Mouse (Mus musculus): ENCODE results near the gene Ints13. TPM values are rescaled to one million over a fixed set of nuclear protein-coding genes. Genes with fewer than 3 reads are reported as not detected.

Ints13 gene
- total and polyA plus RNA-seq, 2 experiments from 2014 or later = 24.6 to 25.7 TPM

- TF ChIP-seq CTCF (IDR thresholded peaks at IDR 0.05; ENCODE audit: low read depth) = no peak
- Histone ChIP-seq H3K4me3 (ENCODE audit: low read length) (peak within 1 kb of the TSS; percentile 56), H3K36me3 (ENCODE audit: insufficient read depth, low read length) (no peaks in the 10 kb centered on the region), H3K4me2 (ENCODE audit: low read depth, low read length) (peak within 1 kb of the TSS; percentile 83), H3K27ac (peak within 1 kb of the TSS; percentile 83), H3K9ac (replicated peaks; ENCODE audit: low read length) (peak within 1 kb of the TSS; percentile 55), H3K9me3 (ENCODE audit: low read length) (no peaks in the 10 kb centered on the region), H3K4me1 (ENCODE audit: insufficient read depth, low read length) (no peaks in the 10 kb centered on the region), H3K27me3 (ENCODE audit: insufficient read depth, low read length) (0 out of 2 replicates have a peak, but pooled peaks cover 6% of the 10 kb centered on the region)
- under 1% methylated on average over 65 of the region's 70 CpGs for WGBS
- peak; percentile 95 for ATAC-seq
- DNase-seq (ENCODE audit: low spot score) = peak; percentile 78
Observed at GRCm38 (mm10) chr6:146501866-146502804, 75.5 kb downstream of the Ints13 start, which contains the start of gene Itpr2. Itpr2 (minus strand) TSS chr6:146502223.

DNA sequence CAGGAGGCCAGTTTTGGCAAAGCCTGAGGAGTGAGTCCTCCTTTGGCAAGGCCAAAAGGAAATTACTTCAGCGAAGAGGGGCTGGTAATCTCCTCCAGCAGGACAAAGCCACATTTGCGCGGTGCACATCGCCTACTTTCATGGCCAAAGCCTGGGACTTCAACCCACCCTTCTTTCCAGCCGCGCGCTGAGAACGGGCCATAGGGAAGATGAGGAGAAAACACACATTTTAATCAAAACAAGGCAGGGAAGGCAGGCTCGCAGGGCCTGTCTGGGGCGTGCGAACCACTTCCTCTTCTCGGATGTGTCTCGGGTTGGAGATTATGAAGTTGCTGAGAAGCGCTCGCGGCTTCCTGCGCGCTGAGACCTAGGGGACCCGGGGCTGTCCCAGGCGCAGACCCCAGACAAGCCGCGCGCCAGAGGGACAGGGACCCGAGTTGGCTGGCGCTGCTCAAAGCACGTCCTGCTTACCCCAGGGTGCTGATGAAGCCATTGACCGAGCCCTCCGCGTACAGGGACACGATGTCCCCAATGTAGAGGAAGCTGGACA lies 76.2 kb downstream of the Ints13 start:
- peak; percentile 9; the same call in 1 of the 2 replicates for ATAC-seq
- no peaks in the 10 kb centered on the region for H3K36me3 ChIP-seq (ENCODE audit: insufficient read depth, low read length)
- no peaks in the 10 kb centered on the region for H3K9me3 ChIP-seq (ENCODE audit: low read length)
- 0 out of 2 replicates have a peak, but pooled peaks cover 6% of the 10 kb centered on the region for H3K27me3 ChIP-seq (ENCODE audit: insufficient read depth, low read length)
- H3K4me2 ChIP-seq (ENCODE audit: low read depth, low read length) = peak overlapping the region; percentile 83
- peak overlapping the region; percentile 56 for H3K4me3 ChIP-seq (ENCODE audit: low read length)
- no peaks in the 10 kb centered on the region for H3K4me1 ChIP-seq (ENCODE audit: insufficient read depth, low read length)
- H3K27ac ChIP-seq = peak overlapping the region; percentile 83
- 5% methylated on average over 30 of the region's 30 CpGs for WGBS
- H3K9ac ChIP-seq (replicated peaks; ENCODE audit: low read length) = peak overlapping the region; percentile 55
- peak; percentile 14 for DNase-seq (ENCODE audit: low spot score)
- no peak for TF ChIP-seq CTCF (IDR thresholded peaks at IDR 0.05; ENCODE audit: low read depth)

GRCm38 (mm10) chr6:146500771-146501170 lies 76.9 kb downstream of the Ints13 start:
- no peak for TF ChIP-seq CTCF (IDR thresholded peaks at IDR 0.05; ENCODE audit: low read depth)
- 70% methylated on average over 5 of the region's 5 CpGs for WGBS
- ATAC-seq = no peak
- peak overlapping the region; percentile 55; the same call in 1 of the 2 replicates for H3K9ac ChIP-seq (replicated peaks; ENCODE audit: low read length)
- peak overlapping the region; percentile 56 for H3K4me3 ChIP-seq (ENCODE audit: low read length)
- no peaks in the 10 kb centered on the region for H3K36me3 ChIP-seq (ENCODE audit: insufficient read depth, low read length)
- no peak for DNase-seq (ENCODE audit: low spot score)
- no peaks in the 10 kb centered on the region for H3K9me3 ChIP-seq (ENCODE audit: low read length)
- peak overlapping the region; percentile 83; the same call in 1 of the 2 replicates for H3K27ac ChIP-seq
- H3K4me1 ChIP-seq (ENCODE audit: insufficient read depth, low read length) = no peaks in the 10 kb centered on the region
- peak overlapping the region; percentile 83 for H3K4me2 ChIP-seq (ENCODE audit: low read depth, low read length)
- 0 out of 2 replicates have a peak, but pooled peaks cover 6% of the 10 kb centered on the region for H3K27me3 ChIP-seq (ENCODE audit: insufficient read depth, low read length)

DNA sequence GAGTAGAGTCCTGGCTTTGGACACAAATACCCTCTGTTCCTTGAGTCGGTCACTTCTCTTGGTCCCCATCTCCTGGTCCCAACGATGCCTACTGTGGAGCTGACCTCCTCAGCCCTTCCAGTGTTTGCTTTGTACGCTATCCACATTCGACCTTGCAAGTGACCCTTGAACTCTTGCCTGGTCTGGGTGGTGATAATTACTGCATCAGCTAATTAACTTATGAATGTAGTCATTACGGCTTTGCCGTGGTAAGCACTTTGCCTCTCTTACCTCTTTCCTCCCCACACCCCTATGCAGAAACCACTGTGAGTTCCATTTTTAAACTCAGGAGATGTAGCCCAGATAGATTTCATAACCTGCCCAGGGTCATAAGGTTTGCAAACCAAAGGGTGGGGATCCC lies 77.4 kb downstream of the Ints13 start:
- H3K4me2 ChIP-seq (ENCODE audit: low read depth, low read length) = peak overlapping the region; percentile 83
- H3K27ac ChIP-seq = no peak overlapping the region
- no peaks in the 10 kb centered on the region for H3K36me3 ChIP-seq (ENCODE audit: insufficient read depth, low read length)
- DNase-seq (ENCODE audit: low spot score) (no peak), ATAC-seq (no peak)
- no peak for TF ChIP-seq CTCF (IDR thresholded peaks at IDR 0.05; ENCODE audit: low read depth)
- H3K27me3 ChIP-seq (ENCODE audit: insufficient read depth, low read length) = 0 out of 2 replicates have a peak, but pooled peaks cover 6% of the 10 kb centered on the region
- no peaks in the 10 kb centered on the region for H3K4me1 ChIP-seq (ENCODE audit: insufficient read depth, low read length)
- no peaks in the 10 kb centered on the region for H3K9me3 ChIP-seq (ENCODE audit: low read length)
- no peak overlapping the region for H3K4me3 ChIP-seq (ENCODE audit: low read length)
- 71% methylated on average over 6 of the region's 6 CpGs for WGBS
- no peak overlapping the region for H3K9ac ChIP-seq (replicated peaks; ENCODE audit: low read length)

Other genes starting within 250 kb of the Ints13 start
- 15.7 and 22.9 TPM in 2 replicates for gene Itpr2, start 75.6 kb downstream of the Ints13 start, total RNA-seq (2014; rRNA removed)
- gene Itpr2, start 75.6 kb downstream of the Ints13 start, polyA plus RNA-seq (2015; fragmentation: Nextera tagmentation; extraction: Ambion mirVana) = 15.3 and 15.7 TPM in 2 replicates
- gene Fgfr1op2, start 632 bp downstream of the Ints13 start, total RNA-seq (2014; rRNA removed) = 21.6 and 22.3 TPM in 2 replicates
- 45.9 and 51.5 TPM in 2 replicates for gene Fgfr1op2, start 632 bp downstream of the Ints13 start, polyA plus RNA-seq (2015; fragmentation: Nextera tagmentation; extraction: Ambion mirVana)
- 23.7 and 42.3 TPM in 2 replicates for gene Med21, start 64.7 kb upstream of the Ints13 start, total RNA-seq (2014; rRNA removed)
- 112 and 116 TPM in 2 replicates for gene Med21, start 64.7 kb upstream of the Ints13 start, polyA plus RNA-seq (2015; fragmentation: Nextera tagmentation; extraction: Ambion mirVana)
- gene Tm7sf3, start 65.0 kb upstream of the Ints13 start, total RNA-seq (2014; rRNA removed) = 43.9 and 45.6 TPM in 2 replicates
- gene Tm7sf3, start 65.0 kb upstream of the Ints13 start, polyA plus RNA-seq (2015; fragmentation: Nextera tagmentation; extraction: Ambion mirVana) = 37.2 and 39.5 TPM in 2 replicates
- gene Stk38l, start 147.2 kb upstream of the Ints13 start, total RNA-seq (2014; rRNA removed) = 4.5 and 5.0 TPM in 2 replicates
- gene Stk38l, start 147.2 kb upstream of the Ints13 start, polyA plus RNA-seq (2015; fragmentation: Nextera tagmentation; extraction: Ambion mirVana) = 12.3 and 14.4 TPM in 2 replicates
- 2.0 and 3.9 TPM in 2 replicates for gene Arntl2, start 218.2 kb upstream of the Ints13 start, total RNA-seq (2014; rRNA removed)
- 3.8 and 4.1 TPM in 2 replicates for gene Arntl2, start 218.2 kb upstream of the Ints13 start, polyA plus RNA-seq (2015; fragmentation: Nextera tagmentation; extraction: Ambion mirVana)